Mouse (Mus musculus) kidney, embryonic 14.5 days (tissue): ENCODE data around the gene Sept6. TPM values are rescaled to one million over a fixed set of nuclear protein-coding genes. Genes with fewer than 3 reads are reported as not detected.
A peak's percentile ranks its signal among the peaks of the same experiment; 100 is the strongest.

Experiments used
- ATAC-seq: fragments of 200-750 bp; cut with Nextera tagmentation; 2 replicates; pipeline ENCODE4 v1.8.0; 2017; ENCODE audit warnings: moderate number of reproducible peaks, mild to moderate bottlenecking, moderate TSS enrichment, moderate library complexity; ENCODE audit not compliant: low FRiP score, low TSS enrichment
- H3K27ac ChIP-seq: fragments of 300-500 bp; sonication (generic); 2 replicates; pipeline ENCODE4 v1.5.1; 2014; ENCODE audit warnings: low read depth, mild to moderate bottlenecking, low read length, moderate library complexity, mixed read lengths
- H3K27me3 ChIP-seq: fragments of 300-500 bp; sonication (generic); 2 replicates; pipeline ENCODE4 v1.6.1; 2014; ENCODE audit warnings: mild to moderate bottlenecking, low read length; ENCODE audit not compliant: control insufficient read depth, insufficient read depth
- H3K36me3 ChIP-seq: fragments of 300-500 bp; sonication (generic); 2 replicates; pipeline ENCODE4 v1.6.1; 2014; ENCODE audit warnings: low read length, mixed read lengths; ENCODE audit not compliant: control insufficient read depth, insufficient read depth
- H3K4me1 ChIP-seq: fragments of 300-500 bp; sonication (generic); 2 replicates; pipeline ENCODE4 v1.6.1; 2014; ENCODE audit warnings: low read length, mixed read lengths; ENCODE audit not compliant: control insufficient read depth, insufficient read depth
- H3K4me2 ChIP-seq: fragments of 300-500 bp; sonication (generic); replicated peaks from 2 replicates; pipeline ENCODE4 v1.6.1; 2014; ENCODE audit warnings: low read depth, mild to moderate bottlenecking, low read length
- H3K4me3 ChIP-seq: fragments of 300-500 bp; sonication (generic); 2 replicates; pipeline ENCODE4 v1.5.1; 2014; ENCODE audit warnings: mild to moderate bottlenecking, low read length
- H3K9ac ChIP-seq: fragments of 300-500 bp; sonication (generic); 2 replicates; pipeline ENCODE4 v1.6.1; 2014; ENCODE audit warnings: low read depth, mild to moderate bottlenecking, low read length, moderate library complexity
- H3K9me3 ChIP-seq: fragments of 300-500 bp; sonication (generic); 2 replicates; pipeline ENCODE4 v1.6.1; 2016; ENCODE audit warnings: low read length; ENCODE audit not compliant: control insufficient read depth
- WGBS: fragments of 180-500 bp; shearing (Covaris S2); extraction: QIAGEN DNeasy Blood & Tissue Kit; methylation state at CpG from one replicate; pipeline ENCODE4 v1.1.7; 2014; 5-methylcytosine and 5-hydroxymethylcytosine counted together
- polyA plus RNA-seq: library from polyadenylated mRNA; unstranded; fragments of >200 nt; fragmentation: Nextera tagmentation; extraction: Ambion mirVana; gene quantifications from 2 replicates; pipeline ENCODE4 v1.2.1, GENCODE M21; 2014

Gene Sept6
- polyA plus RNA-seq, 1 experiment from 2014 or later, result 27.9 TPM

DNA sequence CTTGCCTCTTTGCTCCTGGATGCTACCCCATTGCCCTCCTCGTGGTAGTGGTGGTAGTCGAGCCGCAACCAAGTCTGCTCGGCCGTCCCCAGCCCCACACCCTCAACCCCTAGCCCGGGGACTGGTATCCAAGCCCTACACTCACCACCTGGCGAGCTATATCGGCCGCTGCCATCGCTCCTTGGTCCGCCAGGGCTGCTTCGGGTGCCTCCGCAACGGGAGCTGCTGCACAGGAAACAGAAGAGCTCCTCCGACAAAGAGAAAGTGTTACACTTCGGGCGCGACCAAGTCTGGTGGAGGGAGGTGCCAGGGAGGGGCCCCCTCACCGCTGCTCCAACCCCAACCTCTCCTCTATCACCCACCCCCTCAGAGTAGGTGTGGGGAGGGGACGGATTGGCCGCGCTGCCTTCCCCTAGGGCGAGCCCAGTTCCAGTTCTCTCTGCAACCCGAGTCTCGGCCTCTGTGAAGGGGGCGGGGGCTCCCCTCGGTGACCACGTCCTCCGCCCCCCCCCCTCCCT lies 2.3 kb downstream of the Sept6 start:
- Histone ChIP-seq H3K9me3 (no peaks in the 10 kb centered on the region), H3K4me1 (no peaks in the 10 kb centered on the region), H3K36me3 (no peaks in the 10 kb centered on the region), H3K27ac (peak overlapping the region; percentile 24; the same call in 1 of the 2 replicates), H3K4me3 (peak overlapping the region; percentile 54), H3K27me3 (no peaks in the 10 kb centered on the region), H3K4me2 (peak overlapping the region; percentile 68), H3K9ac (peak overlapping the region; percentile 58)
- 24% methylated on average over 26 of the region's 29 CpGs for WGBS
- peak; percentile 96 for ATAC-seq

DNA sequence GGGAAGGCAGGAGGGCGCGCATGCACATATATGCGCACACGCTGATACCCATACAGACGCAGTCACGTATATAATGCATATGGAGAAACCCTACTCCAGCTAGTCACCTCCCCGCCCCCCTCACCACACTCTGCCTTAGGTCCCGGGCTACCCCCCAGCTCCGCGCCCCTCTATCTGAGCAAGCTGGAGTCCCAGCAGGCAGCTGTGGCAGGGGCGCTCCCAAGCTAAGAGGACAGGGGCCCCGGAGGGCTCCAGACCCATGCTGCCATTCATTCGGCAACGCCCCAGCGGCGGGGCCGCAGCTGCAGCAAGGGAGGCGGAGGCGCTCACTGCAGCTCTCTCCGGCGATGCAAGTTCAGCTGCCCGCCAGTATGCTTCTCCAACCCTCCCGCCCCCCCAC lies 2.8 kb downstream of the Sept6 start:
- peak; percentile 54 for ATAC-seq
- no peaks in the 10 kb centered on the region for H3K9me3 ChIP-seq
- WGBS, result 22% methylated on average over 23 of the region's 23 CpGs

DNA sequence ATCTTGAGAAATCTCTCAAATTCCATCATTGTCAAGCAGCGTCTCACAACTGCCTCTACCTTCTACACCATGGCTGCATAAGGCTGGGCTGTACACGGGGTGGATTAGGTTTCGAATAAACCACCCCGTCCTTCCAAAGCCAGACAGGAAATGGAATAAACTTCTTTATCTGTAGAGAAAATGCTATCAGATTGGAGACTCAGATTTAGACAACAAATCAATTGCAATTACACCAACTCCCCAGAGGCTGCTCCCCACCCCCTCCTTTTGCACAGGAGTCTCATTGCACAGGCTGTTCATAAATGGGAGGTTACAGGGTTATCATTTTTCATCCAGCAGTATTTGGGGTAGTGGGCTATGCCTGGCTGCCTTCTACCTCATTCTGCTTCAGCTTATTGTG lies 3.7 kb downstream of the Sept6 start:
- Histone ChIP-seq H3K4me1 (0 out of 2 replicates have a peak, but pooled peaks cover 4% of the 10 kb centered on the region), H3K9ac (no peak overlapping the region), H3K9me3 (no peaks in the 10 kb centered on the region), H3K36me3 (no peaks in the 10 kb centered on the region), H3K4me2 (peak overlapping the region; percentile 68), H3K4me3 (peak overlapping the region; percentile 54), H3K27me3 (no peaks in the 10 kb centered on the region), H3K27ac (no peak overlapping the region)
- WGBS, result 45% methylated on average over 4 of the region's 4 CpGs
- ATAC-seq, result no peak

More for the DNA sequence above, 2.8 kb downstream of the Sept6 start:
- Histone ChIP-seq H3K4me1 (no peaks in the 10 kb centered on the region), H3K27ac (no peak overlapping the region), H3K9ac (peak overlapping the region; percentile 58), H3K4me2 (peak overlapping the region; percentile 68), H3K36me3 (no peaks in the 10 kb centered on the region), H3K4me3 (peak overlapping the region; percentile 54), H3K27me3 (no peaks in the 10 kb centered on the region)

DNA sequence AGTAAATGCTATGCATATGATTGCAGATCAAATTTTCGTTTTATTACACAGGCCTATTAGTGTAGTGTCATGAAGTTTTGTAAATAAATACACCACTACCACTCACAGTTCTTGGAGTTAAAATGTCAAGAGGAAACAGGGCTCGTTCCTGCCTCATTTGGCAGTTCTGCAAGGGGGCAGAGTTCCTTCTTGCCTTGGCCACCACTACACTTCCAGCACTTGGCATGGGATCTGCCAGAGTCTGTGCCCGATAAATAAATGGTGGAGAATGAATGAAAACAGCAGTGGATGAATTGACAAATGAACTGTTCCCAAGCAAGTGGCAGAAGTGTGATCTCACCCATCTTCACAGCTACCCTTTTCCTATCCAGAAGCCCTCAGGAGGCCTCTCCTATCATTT lies 6.6 kb downstream of the Sept6 start:
- H3K9me3 ChIP-seq, result no peaks in the 10 kb centered on the region
- H3K27ac ChIP-seq, result no peak overlapping the region
- H3K36me3 ChIP-seq, result no peaks in the 10 kb centered on the region
- H3K9ac ChIP-seq, result no peak overlapping the region
- H3K4me1 ChIP-seq, result 0 out of 2 replicates have a peak, but pooled peaks cover 5% of the 10 kb centered on the region
- H3K4me2 ChIP-seq, result no peak overlapping the region
- no peaks in the 10 kb centered on the region for H3K27me3 ChIP-seq
- 72% methylated on average over 3 of the region's 3 CpGs for WGBS
- ATAC-seq, result no peak
- H3K4me3 ChIP-seq, result no peak overlapping the region

DNA sequence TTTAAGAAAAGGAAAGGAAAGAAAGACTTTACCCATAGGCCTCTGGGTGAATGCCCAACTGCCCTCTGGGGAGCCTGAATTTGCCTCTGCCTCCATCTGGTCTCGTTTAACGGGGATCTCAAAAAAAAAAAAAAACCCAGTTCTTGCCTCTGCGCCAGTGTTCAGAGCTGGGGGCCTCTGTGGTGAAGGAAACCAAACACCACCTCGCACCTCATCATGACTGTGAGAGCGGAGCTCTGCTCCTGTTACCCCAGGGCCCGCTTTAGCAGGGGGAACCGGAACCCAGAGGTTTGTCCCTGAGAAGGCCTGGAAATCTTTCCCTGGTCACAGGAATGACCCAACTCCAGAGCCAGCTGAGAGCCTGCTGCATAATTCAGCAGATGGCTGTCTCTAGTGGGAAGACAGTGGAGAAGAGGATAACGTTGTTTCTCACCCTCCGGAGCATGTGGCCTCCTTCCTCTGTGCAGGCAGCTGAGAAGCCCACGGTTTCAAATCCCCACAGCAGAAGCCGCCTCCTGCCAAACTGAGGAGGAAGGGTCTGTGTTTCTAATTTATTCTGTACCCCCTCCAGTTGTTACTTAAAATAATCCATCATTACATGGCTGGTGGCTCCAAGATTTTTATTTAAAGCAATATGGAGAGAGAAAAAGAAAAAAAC lies 7.8 kb downstream of the Sept6 start:
- no peaks in the 10 kb centered on the region for H3K36me3 ChIP-seq
- 0 out of 2 replicates have a peak, but pooled peaks have one; percentile 35 for ATAC-seq
- H3K27me3 ChIP-seq, result no peaks in the 10 kb centered on the region
- no peak overlapping the region for H3K4me2 ChIP-seq
- no peaks in the 10 kb centered on the region for H3K9me3 ChIP-seq
- H3K27ac ChIP-seq, result no peak overlapping the region
- H3K4me1 ChIP-seq, result 0 out of 2 replicates have a peak, but pooled peaks cover 5% of the 10 kb centered on the region
- H3K4me3 ChIP-seq, result no peak overlapping the region
- no peak overlapping the region for H3K9ac ChIP-seq
- WGBS, result 46% methylated on average over 11 of the region's 11 CpGs

DNA sequence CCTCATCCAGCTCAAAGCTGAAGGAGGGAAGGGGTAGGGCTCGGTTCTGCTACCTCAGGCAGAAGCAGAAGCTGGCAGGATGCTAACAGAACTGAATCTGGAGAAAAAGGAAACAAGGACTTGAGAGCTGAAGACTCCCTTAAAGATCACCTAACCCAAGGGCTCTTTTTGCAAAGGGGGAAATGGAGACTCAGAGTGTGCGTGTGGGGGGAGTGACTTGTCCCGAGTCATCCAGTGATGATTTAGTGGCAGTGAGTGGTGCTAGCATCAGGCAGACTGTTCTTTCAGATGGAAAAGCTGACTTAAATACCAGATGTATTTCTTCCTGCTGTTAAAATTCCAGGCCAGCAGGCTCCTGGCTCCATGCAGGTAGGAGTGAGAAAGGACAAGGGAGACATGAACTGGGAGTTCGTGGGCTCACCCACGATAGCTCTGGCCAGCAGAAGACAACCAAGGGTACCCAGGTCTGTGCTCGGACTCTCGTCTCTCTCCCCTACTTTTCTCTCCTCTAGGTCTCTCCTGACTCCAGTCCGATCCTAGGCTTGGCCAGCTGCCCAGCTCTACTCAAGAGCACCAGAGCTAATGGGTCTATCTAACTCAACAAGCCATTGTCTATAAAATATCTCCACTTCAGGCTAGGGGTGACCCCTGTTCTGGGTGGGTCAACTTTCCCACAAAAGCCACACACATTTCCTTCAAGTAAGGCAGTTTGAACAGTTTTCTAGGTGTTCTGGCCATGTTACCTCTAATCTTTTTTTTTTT lies 8.5 kb downstream of the Sept6 start:
- H3K4me3 ChIP-seq, result no peak overlapping the region
- WGBS, result 52% methylated on average over 8 of the region's 8 CpGs
- no peaks in the 10 kb centered on the region for H3K9me3 ChIP-seq
- ATAC-seq, result no peak
- no peak overlapping the region for H3K9ac ChIP-seq
- H3K4me2 ChIP-seq, result no peak overlapping the region
- H3K27ac ChIP-seq, result no peak overlapping the region
- H3K36me3 ChIP-seq, result no peaks in the 10 kb centered on the region
- H3K27me3 ChIP-seq, result no peaks in the 10 kb centered on the region
- H3K4me1 ChIP-seq, result 0 out of 2 replicates have a peak, but pooled peaks cover 5% of the 10 kb centered on the region

DNA sequence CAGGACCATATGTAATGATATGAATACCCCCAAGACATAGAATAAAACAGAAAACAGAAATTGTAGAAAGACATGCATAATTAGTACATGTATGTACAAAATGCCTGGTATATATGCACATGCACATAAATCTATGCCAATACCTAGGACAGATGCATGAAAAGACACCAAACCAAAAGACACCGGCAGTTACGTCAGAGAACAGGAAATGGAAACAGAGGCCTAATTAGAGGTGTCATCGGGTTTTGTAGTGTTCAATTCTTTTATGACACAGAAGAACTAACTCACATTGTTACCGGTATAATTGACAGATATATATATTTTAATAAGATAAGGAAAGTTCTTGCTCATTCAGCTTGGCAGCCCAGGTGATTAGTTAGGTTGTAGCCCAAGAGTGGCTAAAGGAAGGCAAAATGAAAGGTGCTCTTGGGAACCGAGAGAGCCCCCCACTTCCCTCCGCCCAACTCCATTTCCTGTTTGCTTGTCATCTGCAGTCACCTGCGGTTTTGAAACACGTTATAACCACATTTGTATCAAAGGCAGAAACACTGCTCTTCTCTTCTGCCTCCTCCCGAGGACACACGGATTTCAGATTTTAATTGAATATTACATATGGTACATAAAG lies 10.9 kb downstream of the Sept6 start:
- Histone ChIP-seq H3K27me3 (no peaks in the 10 kb centered on the region), H3K27ac (no peak overlapping the region), H3K4me3 (no peak overlapping the region), H3K36me3 (no peaks in the 10 kb centered on the region), H3K4me2 (no peak overlapping the region), H3K9me3 (no peaks in the 10 kb centered on the region), H3K9ac (no peak overlapping the region), H3K4me1 (0 out of 2 replicates have a peak, but pooled peaks cover 5% of the 10 kb centered on the region)
- ATAC-seq, result no peak
- WGBS, result 80% methylated on average over 10 of the region's 10 CpGs

DNA sequence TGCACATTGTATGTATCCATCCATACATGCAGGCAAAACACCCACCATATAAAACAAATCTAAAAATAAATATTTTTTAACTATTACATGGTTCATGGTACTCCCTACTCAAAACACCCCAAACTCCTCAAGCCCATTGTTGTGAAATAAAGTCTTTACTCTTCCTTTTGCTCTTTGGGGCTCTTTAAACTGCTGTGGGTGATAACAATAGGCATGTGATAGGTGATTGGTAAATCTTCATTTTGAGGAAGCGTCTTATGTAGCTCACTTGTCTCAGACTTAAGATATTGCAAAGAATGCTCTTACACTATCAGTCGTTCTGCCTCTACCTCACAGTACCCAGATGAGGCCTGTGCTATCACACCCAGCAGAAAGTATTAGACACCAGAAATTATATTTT lies 13.7 kb downstream of the Sept6 start:
- no peak overlapping the region for H3K4me3 ChIP-seq
- no peaks in the 10 kb centered on the region for H3K27me3 ChIP-seq
- H3K27ac ChIP-seq, result no peak overlapping the region
- H3K4me1 ChIP-seq, result 0 out of 2 replicates have a peak, but pooled peaks cover 2% of the 10 kb centered on the region
- no peak overlapping the region for H3K4me2 ChIP-seq
- no peaks in the 10 kb centered on the region for H3K9me3 ChIP-seq
- ATAC-seq, result no peak
- 82% methylated on average over 2 of the region's 2 CpGs for WGBS
- H3K36me3 ChIP-seq, result no peaks in the 10 kb centered on the region
- no peak overlapping the region for H3K9ac ChIP-seq
